Mouse (Mus musculus) kidney, adult 2 months (tissue): Measurements from ENCODE around the gene Sox9.

Source experiments
- CTCF ChIP-seq: fragments of 200-500 bp; conservative IDR thresholded peaks from 2 replicates; pipeline ENCODE4 v1.5.1; 2011; ENCODE audit warnings: low read depth, mild to moderate bottlenecking, control low read depth, low read length, moderate library complexity, mixed read lengths; ENCODE audit not compliant: insufficient read depth, insufficient read length
- POLR2A ChIP-seq: fragments of 200-500 bp; IDR thresholded peaks from one replicate; pipeline ENCODE4 v1.6.1; 2011; ENCODE audit warnings: low read depth, low read length, control low read depth

GRCm38 (mm10) chr11:112798831-112799382 is 16.9 kb downstream of the Sox9 start:
- TF ChIP-seq POLR2A (no peak), CTCF (no peak)
